Mouse (Mus musculus) urinary bladder, adult 2 months (tissue): ENCODE results near the gene Rfpl4. TPM values are rescaled to one million over a fixed set of nuclear protein-coding genes. Genes with fewer than 3 reads are reported as not detected.
A peak's percentile ranks its signal among the peaks of the same experiment; 100 is the strongest.
"Not testable (repeated sequence)": the region's sequence is repeated elsewhere in the genome, so short reads cannot be mapped to it uniquely, and the experiment has no call there.

Source experiments
- DNase-seq: peaks from one replicate; pipeline ENCODE4 v3.0.0; 2022; ENCODE audit warnings: low spot score
- polyA plus RNA-seq: library from polyadenylated mRNA; depleted of rRNA; stranded (reverse); fragments of >200 nt; gene quantifications from 2 replicates; pipeline ENCODE4 v1.2.3, GENCODE M21; 2012; rRNA removed

Rfpl4 gene
- polyA plus RNA-seq, 1 experiment: not detected

GRCm38 (mm10) chr7:5080815-5081214 is 35.9 kb downstream of the Rfpl4 start:
- no peak for DNase-seq

GRCm38 (mm10) chr7:5080010-5080751 is 36.6 kb downstream of the Rfpl4 start, which contains the start of gene Epn1:
Gene Epn1 (plus strand): TSS chr7:5080235.
- peak; percentile 91 for DNase-seq

DNA sequence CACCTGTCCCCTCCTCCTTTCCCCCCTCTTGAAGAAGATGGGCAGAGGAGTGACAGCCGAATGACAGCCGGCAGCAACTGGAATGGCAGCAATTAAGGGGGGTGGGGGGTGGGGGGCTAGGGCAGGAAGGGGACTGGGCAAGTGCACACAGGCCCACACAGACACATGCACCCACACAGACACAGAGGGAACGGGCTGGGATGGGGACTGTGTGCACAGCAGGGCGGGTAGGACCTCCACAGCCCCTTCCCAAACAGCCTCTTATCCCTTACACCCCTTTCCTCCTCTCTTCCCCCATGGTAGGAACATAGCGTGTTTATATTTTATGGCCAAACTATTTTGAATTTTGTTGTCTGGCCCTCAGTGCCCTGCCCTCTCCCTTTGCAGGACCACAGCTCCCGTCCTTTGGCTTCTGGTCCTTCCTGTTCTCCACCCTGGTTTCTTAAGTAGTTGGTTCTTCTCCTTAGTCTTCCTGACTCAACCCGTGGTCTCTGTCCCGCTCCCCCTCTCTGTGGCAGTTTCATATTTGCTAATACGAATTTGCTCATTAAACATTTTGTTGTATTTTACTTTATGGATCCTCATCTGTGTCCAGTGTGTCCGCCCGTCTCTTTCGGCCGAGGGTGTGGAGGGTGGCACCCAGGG is 37.3 kb downstream of the Rfpl4 start:
- not testable (repeated sequence) for DNase-seq

DNA sequence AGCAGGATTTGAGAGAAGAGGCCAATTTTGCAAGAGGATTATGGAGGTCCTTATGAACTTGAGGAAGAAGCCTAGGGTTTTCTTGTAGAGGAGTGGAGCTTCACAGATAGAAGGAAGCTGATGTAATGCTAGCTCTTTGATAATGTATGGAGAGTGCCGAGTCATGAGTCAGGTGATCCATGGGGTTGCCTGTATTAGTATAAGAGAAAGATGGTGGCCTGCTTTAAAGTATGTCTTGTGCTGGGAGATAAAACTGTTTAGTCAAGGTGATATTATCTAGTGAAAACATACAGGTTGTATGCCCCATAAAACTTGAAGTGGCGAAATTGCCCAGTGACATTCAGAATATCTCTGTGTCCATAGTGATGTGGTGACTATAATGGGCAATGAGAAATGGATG is 39.8 kb downstream of the Rfpl4 start:
- DNase-seq: no peak

- no peak for DNase-seq
These were observed 41.8 kb downstream of the Rfpl4 start for GRCm38 (mm10) chr7:5074984-5075383.

- DNase-seq: no peak
These were observed 43.2 kb downstream of the Rfpl4 start for GRCm38 (mm10) chr7:5073586-5073985.

GRCm38 (mm10) chr7:5064886-5065285 is 51.9 kb downstream of the Rfpl4 start:
- no peak for DNase-seq

DNA sequence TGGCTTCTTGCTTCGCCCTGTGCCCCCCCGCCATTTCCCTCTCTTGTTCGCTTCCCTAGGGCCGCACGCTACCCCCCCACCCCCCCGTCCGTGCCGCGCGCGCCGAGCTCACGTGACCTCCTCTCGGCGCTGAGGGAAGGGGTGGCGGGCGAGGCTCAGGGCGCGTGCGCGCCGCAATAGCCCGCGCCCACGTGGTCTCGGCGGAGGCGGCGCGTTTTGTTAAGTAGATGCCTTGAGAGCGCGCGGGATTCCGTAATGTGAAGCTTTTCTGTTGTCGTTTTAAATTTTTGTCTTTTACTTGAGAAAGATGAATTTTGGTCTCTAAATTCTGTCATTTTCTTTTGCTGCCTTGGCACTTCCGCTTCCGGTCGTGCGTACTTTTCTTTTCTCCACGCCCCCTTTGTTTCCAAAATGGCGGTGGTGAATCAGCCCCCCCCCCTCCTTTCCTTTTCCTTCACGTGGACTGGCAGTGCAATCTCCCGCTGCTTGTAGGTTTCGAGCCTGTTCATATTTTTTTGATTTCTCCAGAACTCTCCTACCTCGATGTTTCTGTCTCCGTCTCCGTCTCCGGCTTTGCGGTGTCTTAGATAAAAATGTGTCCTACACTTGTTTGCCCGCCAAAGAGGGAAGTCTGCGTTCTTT is 54.3 kb downstream of the Rfpl4 start:
- DNase-seq: no peak

DNA sequence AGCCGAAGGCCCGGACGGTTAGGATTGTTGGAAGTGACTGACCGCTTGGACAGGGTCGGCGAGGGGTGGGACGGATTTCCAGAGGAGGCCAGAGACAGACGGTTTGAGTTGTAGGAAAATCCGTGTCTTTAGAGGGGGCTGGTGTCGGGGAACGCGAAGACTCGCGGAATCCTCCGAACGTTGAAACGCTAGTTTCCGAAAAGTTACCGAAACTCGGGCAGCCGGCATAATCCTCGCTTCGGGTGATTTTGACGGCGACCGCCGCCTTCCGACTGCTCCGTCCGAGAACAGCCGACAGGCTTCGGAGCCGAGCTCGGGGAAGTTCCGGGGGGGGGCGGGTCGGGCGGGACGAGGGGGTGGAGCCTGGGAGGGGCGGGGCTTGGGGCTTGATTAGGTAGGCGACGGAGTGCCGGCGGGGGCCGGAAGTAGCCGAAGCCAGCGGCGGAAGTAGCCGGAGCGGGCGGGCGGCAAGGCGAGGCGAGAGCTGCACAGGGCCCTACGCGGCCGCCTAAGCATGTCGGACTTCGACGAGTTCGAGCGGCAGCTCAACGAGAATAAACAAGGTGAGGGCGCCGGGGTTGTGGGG is 54.9 kb downstream of the Rfpl4 start, which contains the start of gene U2af2:
Gene U2af2 (plus strand): TSS at position 370 of the 586 bp plus-strand sequence.
- peak; percentile 86 for DNase-seq

GRCm38 (mm10) chr7:5060944-5061773 is 55.6 kb downstream of the Rfpl4 start:
- peak; percentile 91 for DNase-seq

DNA sequence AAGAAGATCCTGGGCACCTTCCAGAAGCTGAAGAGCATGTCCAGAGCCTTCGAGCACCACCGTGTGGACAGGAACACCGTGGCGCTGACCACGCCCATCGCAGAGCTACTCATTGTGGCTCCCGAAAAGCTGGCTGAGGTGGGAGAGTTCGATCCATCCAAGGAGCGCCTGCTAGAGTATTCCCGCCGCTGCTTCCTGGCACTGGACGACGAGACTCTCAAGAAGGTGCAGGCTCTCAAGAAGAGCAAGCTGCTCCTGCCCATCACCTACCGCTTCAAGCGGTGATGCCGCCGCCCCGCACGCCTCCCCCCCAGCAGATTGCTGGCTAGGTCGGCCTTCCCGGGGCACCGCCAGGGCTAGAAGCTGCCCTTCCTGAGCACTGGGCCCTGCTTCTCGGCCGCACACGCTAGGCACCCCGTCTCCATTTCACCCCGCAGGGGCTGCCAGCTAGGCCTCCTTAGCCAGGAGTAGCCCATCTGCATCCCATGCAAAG is 56.5 kb downstream of the Rfpl4 start:
- no peak for DNase-seq

Other genes starting within 250 kb of the Rfpl4 start
- 16.3 and 19.4 TPM in 2 replicates for gene Isoc2b, start 246.7 kb downstream of the Rfpl4 start, polyA plus RNA-seq
- 17.1 and 21.3 TPM in 2 replicates for gene Isoc2a, start 239.8 kb downstream of the Rfpl4 start, polyA plus RNA-seq
- 0.15 and 0.22 TPM in 2 replicates for gene Gm36210, start 210.4 kb downstream of the Rfpl4 start, polyA plus RNA-seq
- gene Zfp628, start 201.7 kb downstream of the Rfpl4 start, polyA plus RNA-seq: 7.7 and 10.1 TPM in 2 replicates
- gene Nat14, start 194.9 kb downstream of the Rfpl4 start, polyA plus RNA-seq: 10.6 and 14.1 TPM in 2 replicates
- gene Ssc5d, start 191.2 kb downstream of the Rfpl4 start, polyA plus RNA-seq: 10.5 and 12.9 TPM in 2 replicates
- gene Sbk2, start 152.5 kb downstream of the Rfpl4 start, polyA plus RNA-seq: 0.29 and 0.46 TPM in 2 replicates
- gene Sbk3, start 145.8 kb downstream of the Rfpl4 start, polyA plus RNA-seq: 0.25 and 0.44 TPM in 2 replicates
- 35.6 and 38.2 TPM in 2 replicates for gene Zfp579, start 120.8 kb downstream of the Rfpl4 start, polyA plus RNA-seq
- 25.1 and 25.4 TPM in 2 replicates for gene Zfp524, start 102.5 kb downstream of the Rfpl4 start, polyA plus RNA-seq
- 19.5 and 22.8 TPM in 2 replicates for gene Fiz1, start 102.3 kb downstream of the Rfpl4 start, polyA plus RNA-seq
- gene Gm44973, start 101.5 kb downstream of the Rfpl4 start, polyA plus RNA-seq: 0.25 TPM in 1 of 2 replicates, not detected in the other
- gene Zfp865, start 96.6 kb downstream of the Rfpl4 start, polyA plus RNA-seq: 18.8 and 27.1 TPM in 2 replicates
- gene Ccdc106, start 96.4 kb downstream of the Rfpl4 start, polyA plus RNA-seq: 13.1 and 13.7 TPM in 2 replicates
- gene 4632433K11Rik, start 82.8 kb downstream of the Rfpl4 start, polyA plus RNA-seq: not detected in 2 replicates
- gene Zfp784, start 78.5 kb downstream of the Rfpl4 start, polyA plus RNA-seq: 9.5 and 9.6 TPM in 2 replicates
- 12.1 and 19.8 TPM in 2 replicates for gene Zfp580, start 65.4 kb downstream of the Rfpl4 start, polyA plus RNA-seq
- gene U2af2, start 54.8 kb downstream of the Rfpl4 start, polyA plus RNA-seq: 160 and 166 TPM in 2 replicates
- gene Epn1, start 36.7 kb downstream of the Rfpl4 start, polyA plus RNA-seq: 82.8 and 93.1 TPM in 2 replicates
- 0.43 and 0.59 TPM in 2 replicates for gene Rasl2-9, start 9.0 kb upstream of the Rfpl4 start, polyA plus RNA-seq
- gene Vmn1r55, start 32.7 kb upstream of the Rfpl4 start, polyA plus RNA-seq: not detected in 2 replicates
- gene Vmn1r56, start 79.8 kb upstream of the Rfpl4 start, polyA plus RNA-seq: not detected in 2 replicates
- gene Vmn1r57, start 101.5 kb upstream of the Rfpl4 start, polyA plus RNA-seq: not detected in 2 replicates
- not detected in 2 replicates for gene Gm5065, start 233.6 kb upstream of the Rfpl4 start, polyA plus RNA-seq
- not detected in 2 replicates for gene Nlrp2, start 234.1 kb upstream of the Rfpl4 start, polyA plus RNA-seq